Mouse (Mus musculus) olfactory bulb, adult 2 months (tissue): ENCODE measurements around the gene Nol4l. TPM values are rescaled to one million over a fixed set of nuclear protein-coding genes. Genes with fewer than 3 reads are reported as not detected.

ENCODE experiments used
- H3K27ac ChIP-seq: fragments of 200-500 bp; 2 replicates; pipeline ENCODE4 v1.5.1; 2012; ENCODE audit warnings: low read depth, low read length; ENCODE audit not compliant: insufficient read depth
- H3K4me1 ChIP-seq: fragments of 200-500 bp; 2 replicates; pipeline ENCODE4 v1.6.1; 2012; ENCODE audit warnings: low read length; ENCODE audit not compliant: control insufficient read depth, insufficient read depth
- H3K4me3 ChIP-seq: fragments of 200-500 bp; 2 replicates; pipeline ENCODE4 v1.5.1; 2012; ENCODE audit warnings: mild to moderate bottlenecking, low read depth, low read length, moderate library complexity; ENCODE audit not compliant: insufficient read depth
- CTCF ChIP-seq: fragments of 200-500 bp; IDR thresholded peaks from 2 replicates; pipeline ENCODE4 v1.5.1; 2012; ENCODE audit warnings: low read depth, mild to moderate bottlenecking, low read length, moderate library complexity; ENCODE audit not compliant: insufficient read depth
- POLR2A ChIP-seq: fragments of 200-500 bp; IDR thresholded peaks from 2 replicates; pipeline ENCODE4 v1.6.1; 2012; ENCODE audit warnings: mild to moderate bottlenecking, low read depth, low read length, moderate library complexity; ENCODE audit not compliant: insufficient read depth
- WGBS: fragments of 180-500 bp; shearing (Covaris S2); methylation state at CpG from one replicate; pipeline ENCODE4 v1.1.7; 2018; 5-methylcytosine and 5-hydroxymethylcytosine counted together
- polyA plus RNA-seq: library from polyadenylated mRNA; stranded (reverse); fragments of >200 nt; gene quantifications from 2 replicates; pipeline ENCODE4 v1.2.4, GENCODE M21; 2012; ENCODE audit warnings: low replicate concordance; ENCODE audit not compliant: missing spikeins, insufficient read depth, insufficient read length

Gene Nol4l
- polyA plus RNA-seq, 1 experiment: 194 TPM

- Histone ChIP-seq H3K4me1 (peaks cover 45% of the 10 kb centered on the region), H3K4me3 (peak overlapping the region; percentile 63), H3K27ac (peak overlapping the region; percentile 66)
- no peak for TF ChIP-seq POLR2A
- no peak for TF ChIP-seq CTCF
- WGBS: 17% methylated on average over 2 of the region's 2 CpGs
These were observed 36.4 kb downstream of the Nol4l start for GRCm38 (mm10) chr2:153493393-153493731.

- TF ChIP-seq POLR2A: peak; percentile 89
- no peak for TF ChIP-seq CTCF
- Histone ChIP-seq H3K27ac (peak within 1 kb of the TSS; percentile 91), H3K4me3 (peak within 1 kb of the TSS; percentile 63), H3K4me1 (peaks cover 45% of the 10 kb centered on the region)
- WGBS: 1% methylated on average over 73 of the region's 83 CpGs
These were observed 37.0 kb downstream of the Nol4l start, which contains the start of gene 4930404H24Rik for GRCm38 (mm10) chr2:153492573-153493392. 4930404H24Rik (plus strand) TSS chr2:153492790.

- peak overlapping the region; percentile 63 for H3K4me3 ChIP-seq
- TF ChIP-seq POLR2A (no peak), CTCF (no peak)
- peak overlapping the region; percentile 91 for H3K27ac ChIP-seq
- H3K4me1 ChIP-seq: peaks cover 45% of the 10 kb centered on the region
- under 1% methylated on average over 24 of the region's 24 CpGs for WGBS
These were observed 37.6 kb downstream of the Nol4l start for GRCm38 (mm10) chr2:153492179-153492517.

- H3K27ac ChIP-seq: peak overlapping the region; percentile 91
- peaks cover 41% of the 10 kb centered on the region for H3K4me1 ChIP-seq
- TF ChIP-seq POLR2A: no peak
- TF ChIP-seq CTCF: no peak
- WGBS: 18% methylated on average over 18 of the region's 18 CpGs
- H3K4me3 ChIP-seq: peak overlapping the region; percentile 63
These were observed 38.1 kb downstream of the Nol4l start for GRCm38 (mm10) chr2:153491512-153492178.

- no peak overlapping the region for H3K4me3 ChIP-seq
- TF ChIP-seq CTCF: no peak
- TF ChIP-seq POLR2A: no peak
- 41% methylated on average over 5 of the region's 5 CpGs for WGBS
- peaks cover 38% of the 10 kb centered on the region for H3K4me1 ChIP-seq
- no peak overlapping the region for H3K27ac ChIP-seq
These were observed 38.8 kb downstream of the Nol4l start for GRCm38 (mm10) chr2:153490940-153491339.

GRCm38 (mm10) chr2:153490116-153490515, 39.7 kb downstream of the Nol4l start:
- no peak for TF ChIP-seq POLR2A
- TF ChIP-seq CTCF: no peak
- H3K4me3 ChIP-seq: no peak overlapping the region
- WGBS: 94% methylated on average over 1 of the region's 1 CpGs
- no peak overlapping the region for H3K27ac ChIP-seq
- H3K4me1 ChIP-seq: peaks cover 38% of the 10 kb centered on the region

GRCm38 (mm10) chr2:153484071-153484470, 45.7 kb downstream of the Nol4l start:
- Histone ChIP-seq H3K27ac (peak overlapping the region; percentile 61), H3K4me3 (no peak overlapping the region), H3K4me1 (peaks cover 33% of the 10 kb centered on the region)
- 33% methylated on average over 4 of the region's 4 CpGs for WGBS
- TF ChIP-seq POLR2A (no peak), CTCF (no peak)

- TF ChIP-seq CTCF: no peak
- no peak for TF ChIP-seq POLR2A
- WGBS: 9% methylated on average over 20 of the region's 20 CpGs
- Histone ChIP-seq H3K4me1 (peaks cover 34% of the 10 kb centered on the region), H3K4me3 (no peak overlapping the region), H3K27ac (peak overlapping the region; percentile 61)
These were observed 46.4 kb downstream of the Nol4l start for GRCm38 (mm10) chr2:153483118-153483983.

- WGBS: 74% methylated on average over 2 of the region's 2 CpGs
- peaks cover 34% of the 10 kb centered on the region for H3K4me1 ChIP-seq
- TF ChIP-seq CTCF (no peak), POLR2A (no peak)
- H3K4me3 ChIP-seq: no peak overlapping the region
- no peak overlapping the region for H3K27ac ChIP-seq
These were observed 48.0 kb downstream of the Nol4l start for GRCm38 (mm10) chr2:153481861-153482120.
